Mouse (Mus musculus): ENCODE measurements at regions not wholly inside any gene's neighbourhood (a gene's known extent, or its start where the extent isn't known, plus 50 kb on each side); places are given as distances from the start of the nearest gene placed in this dataset.

DNA sequence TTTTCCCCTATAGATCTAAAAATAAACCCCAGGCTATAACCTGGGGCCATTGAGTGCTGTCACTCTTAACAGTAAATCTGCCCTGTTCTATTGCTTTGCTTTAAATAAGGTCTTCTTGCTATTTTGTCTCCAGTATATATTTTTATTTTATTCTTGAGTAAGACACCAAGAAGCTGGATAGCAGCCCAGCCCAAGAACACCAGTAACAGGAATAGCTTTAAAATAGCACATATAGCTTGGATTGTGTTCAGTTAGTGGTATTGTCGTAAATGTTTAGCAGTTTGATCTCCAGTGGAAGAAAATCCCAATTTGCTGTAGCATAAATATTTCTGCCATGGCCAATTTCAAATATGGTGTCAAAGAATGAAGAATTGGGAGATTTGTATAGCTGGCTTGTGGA, 49.8 kb upstream of the Tle1 start:
- no peak for TF ChIP-seq CTCF (IDR thresholded peaks at IDR 0.05; ENCODE audit: low read depth, low read length)
- no peak for TF ChIP-seq POLR2A (IDR thresholded peaks at IDR 0.05; ENCODE audit: borderline replicate concordance, low read depth, low read length)
